Mouse (Mus musculus): ENCODE measurements around the gene Tacc2.

DNA sequence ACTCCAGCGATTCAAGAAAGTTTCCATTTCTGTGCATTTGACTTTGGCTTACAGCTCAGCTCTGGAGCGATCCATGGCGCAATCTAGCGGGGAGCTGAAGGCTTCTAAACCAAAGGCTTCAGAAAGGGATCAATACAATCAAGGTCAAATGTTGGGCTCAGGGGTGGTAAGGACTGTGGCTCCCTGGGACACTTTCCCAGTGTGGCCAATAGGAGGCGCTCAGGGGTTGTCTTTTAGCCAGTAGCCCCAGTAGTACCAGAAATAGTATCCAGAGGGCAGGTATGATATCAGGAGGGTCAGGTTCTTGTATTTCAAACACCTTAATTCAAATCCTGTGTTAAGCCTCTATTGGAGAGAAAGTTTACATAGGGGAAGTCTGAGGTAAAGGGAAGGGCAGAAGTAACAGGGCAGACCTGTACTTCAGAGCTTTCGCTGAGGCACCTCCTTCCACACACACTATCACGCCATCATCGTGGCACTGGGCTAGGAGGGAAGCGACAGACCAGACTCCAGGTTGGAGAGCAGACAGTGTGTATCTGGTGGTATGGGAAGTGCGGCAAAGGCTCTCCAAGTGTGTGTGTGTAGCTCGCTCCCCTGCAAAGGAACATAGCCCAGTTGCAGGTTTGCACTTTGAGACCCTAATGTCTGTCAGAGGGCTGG, 196.1 kb downstream of the Tacc2 start:
- TF ChIP-seq POLR2A (IDR thresholded peaks at IDR 0.05; ENCODE audit: extremely low read depth, insufficient read depth, low read length) (no peak), CTCF (IDR thresholded peaks at IDR 0.05; ENCODE audit: extremely low read depth, insufficient read depth, low read length) (peak; percentile 50)

All from cortical plate, adult 2 months (tissue).